Mouse (Mus musculus): ENCODE measurements around the gene Lipa.

Gene Lipa

DNA sequence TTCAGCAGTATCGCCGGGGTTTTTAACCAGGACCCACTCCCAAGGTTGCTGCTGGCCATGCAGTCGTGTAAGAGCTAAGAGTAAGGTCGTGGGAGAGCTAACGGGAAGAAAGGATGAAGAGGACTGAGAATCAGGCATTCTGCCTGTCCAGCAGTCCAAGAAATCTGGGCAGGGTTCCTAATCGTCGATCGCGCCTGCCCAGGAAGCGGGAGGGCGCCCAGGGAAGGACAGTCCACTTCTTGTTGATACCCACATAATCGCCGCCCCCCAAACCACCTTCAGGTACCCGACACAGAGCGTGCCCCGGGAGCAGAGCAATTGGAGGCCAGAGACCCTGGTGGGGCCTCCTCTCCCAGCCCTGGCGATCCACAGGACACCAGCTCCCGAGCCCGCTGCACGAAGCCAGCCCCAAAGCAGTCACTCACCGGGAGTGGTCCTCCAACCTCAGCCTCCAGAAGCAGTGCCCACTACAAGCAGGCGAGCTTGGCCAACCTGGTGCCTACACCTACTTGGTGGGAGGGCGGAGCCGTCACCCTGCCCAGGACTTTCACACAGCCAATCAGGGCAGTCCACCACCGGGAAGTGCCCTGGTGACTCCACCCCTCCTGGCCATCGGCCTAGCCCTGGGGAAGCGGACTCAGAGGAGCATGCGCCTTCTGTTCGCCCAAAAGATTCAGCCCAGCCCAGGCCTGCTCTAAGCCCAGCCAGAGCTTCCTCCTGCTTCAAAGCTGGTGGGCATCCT lies at the start of gene Lipa:
Gene Lipa, minus strand, starts transcription at position 534 of the 742 bp plus-strand sequence.
- in situ Hi-C loops (cut with MboI, MseI): no loop called here

DNA sequence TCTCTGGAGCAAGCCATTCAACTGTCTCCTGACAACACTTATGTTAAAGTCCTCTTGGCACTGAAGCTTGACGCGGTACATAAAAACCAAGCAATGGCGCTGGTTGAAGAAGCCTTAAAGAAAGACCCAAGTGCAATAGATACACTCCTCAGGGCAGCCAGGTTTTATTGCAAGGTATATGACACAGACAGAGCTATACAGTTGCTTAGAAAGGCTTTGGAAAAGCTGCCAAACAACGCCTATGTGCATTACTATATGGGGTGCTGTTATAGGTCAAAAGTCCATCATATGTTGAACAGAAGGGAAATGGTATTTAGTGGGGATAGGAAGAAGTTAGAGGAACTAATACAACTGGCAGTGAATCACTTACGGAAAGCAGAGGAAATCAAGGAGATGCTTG lies 46.4 kb upstream of the Lipa start:
- in situ Hi-C loops (cut with MboI, MseI): no loop called here

DNA sequence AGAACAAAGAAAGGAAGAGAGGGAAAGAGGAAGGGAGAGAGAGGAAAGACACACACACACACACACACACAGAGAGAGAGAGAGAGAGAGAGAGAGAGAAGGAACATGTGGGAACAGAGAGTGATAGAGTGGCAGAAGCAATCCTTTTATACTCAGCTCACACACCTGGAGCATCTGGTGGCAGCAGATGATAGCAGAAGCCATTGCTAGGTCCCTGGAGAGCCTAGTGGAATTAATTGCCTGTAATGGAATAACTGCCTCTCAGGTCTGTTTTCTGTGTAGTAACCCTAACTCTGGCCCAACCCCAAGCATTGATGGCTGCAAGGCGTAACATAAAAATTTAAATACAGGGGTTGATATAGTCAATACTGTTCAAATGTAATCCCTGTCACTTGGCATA lies 43.8 kb upstream of the Lipa start:
- in situ Hi-C loops (cut with MboI, MseI): no loop called here

DNA sequence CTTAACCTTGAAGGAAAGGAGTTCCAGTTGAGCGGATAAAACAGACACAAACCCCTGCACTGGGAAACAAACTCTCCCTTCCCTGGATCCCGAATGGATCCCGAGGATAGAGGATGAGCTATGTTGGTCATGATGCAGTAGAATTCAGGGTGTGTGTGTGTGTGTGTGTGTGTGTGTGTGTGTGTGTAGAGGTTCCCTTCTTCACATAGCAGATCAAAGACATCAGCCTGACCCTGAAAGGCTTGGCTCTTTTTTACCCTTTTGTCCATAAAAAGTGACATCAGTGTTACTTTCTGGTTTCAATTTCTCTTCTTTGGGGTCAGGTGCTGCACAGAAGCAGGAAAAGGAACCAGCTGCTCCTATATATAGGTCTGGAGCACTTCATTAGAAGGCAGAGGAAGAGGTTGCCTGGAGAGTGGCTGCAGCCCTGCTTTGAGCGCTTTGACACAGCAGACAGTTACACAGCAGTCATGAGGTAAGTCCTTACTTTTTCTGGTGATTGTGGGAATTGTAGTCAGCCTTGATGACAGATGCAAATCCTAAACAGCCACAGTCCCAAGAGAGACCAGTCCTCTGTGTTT lies 42.7 kb upstream of the Lipa start:
- in situ Hi-C loops (cut with MboI, MseI): loop anchor here in 1 of 2 experiments (10.0 kb wide), 1 partner anchor 65 kb away; no protein-coding TSS in a partner anchor

DNA sequence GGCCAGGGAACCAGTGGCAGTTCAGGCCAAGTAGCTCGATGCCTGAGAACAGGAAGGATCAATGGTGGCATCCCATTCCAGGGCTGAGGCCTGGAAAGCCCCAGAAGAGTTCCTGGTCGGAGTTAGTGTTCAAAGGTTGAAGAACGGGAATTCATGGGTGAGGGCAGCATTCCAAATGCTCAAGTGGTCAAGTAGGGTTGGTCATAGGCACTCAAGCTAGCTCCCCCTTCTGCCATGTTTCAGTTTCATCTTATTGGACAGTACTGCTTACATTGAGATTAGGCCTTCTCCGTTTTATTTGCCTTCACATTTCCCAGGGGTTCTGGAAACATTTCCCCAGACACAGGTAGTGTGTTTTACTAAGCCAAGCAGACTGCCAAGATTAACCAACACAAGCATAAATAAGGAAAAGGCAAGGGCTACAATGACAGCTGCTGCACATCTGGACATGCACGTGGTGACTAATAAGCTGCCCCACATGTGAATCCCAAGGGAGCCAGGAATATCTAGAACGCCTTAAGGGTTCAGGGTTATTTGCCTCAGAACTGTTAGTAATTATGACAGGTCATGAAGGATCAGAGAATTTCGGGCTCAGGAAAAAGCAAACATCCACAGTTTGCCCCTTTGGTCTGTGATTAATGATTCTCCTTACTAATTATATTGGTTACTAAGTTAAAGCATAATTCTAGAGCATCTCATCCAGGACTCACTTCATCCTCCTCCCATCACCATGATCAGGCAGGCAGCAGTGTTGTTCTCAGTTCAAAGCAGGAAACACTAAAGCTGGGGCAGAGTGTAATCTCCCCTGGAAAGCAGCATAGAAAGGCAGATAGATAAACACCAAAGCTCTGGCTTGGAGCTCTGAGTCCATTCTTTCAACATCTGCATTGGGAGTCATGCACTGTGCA lies 42.0 kb upstream of the Lipa start:
- in situ Hi-C loops (cut with MboI, MseI): loop anchor here in 1 of 2 experiments (10.0 kb wide), 1 partner anchor 64 kb away; no protein-coding TSS in a partner anchor

DNA sequence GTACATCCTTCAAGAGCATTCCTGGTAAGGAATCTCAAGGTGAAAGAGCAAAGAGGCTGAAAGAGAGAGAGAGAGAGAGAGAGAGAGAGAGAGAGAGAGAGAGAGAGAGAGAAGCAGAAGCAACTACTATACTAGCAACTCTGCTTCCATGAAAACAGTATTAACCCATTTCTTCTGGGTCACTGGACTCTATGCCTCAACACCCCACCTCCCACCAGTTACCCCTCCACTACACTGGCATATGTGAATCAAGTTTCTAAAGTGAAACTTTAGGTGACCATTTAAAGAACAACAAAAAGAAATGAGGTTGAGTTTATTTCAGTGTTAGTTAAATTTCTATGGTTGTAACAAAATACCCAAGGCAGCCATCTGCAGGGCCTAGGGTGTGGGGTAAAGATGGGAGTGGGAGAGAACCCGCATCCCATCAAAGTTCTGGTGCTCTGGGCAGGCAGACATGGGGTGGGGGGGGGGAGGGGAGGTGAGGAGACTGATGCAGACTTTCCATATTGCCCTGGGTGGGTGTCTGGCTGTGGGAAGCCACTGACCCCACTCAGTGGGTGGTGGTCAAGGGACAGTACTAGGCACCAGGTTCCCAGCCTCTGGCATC lies 39.0 kb upstream of the Lipa start:
- in situ Hi-C loops (cut with MboI, MseI): loop anchor here in 1 of 2 experiments (10.0 kb wide), 1 partner anchor 61 kb away; no protein-coding TSS in a partner anchor

DNA sequence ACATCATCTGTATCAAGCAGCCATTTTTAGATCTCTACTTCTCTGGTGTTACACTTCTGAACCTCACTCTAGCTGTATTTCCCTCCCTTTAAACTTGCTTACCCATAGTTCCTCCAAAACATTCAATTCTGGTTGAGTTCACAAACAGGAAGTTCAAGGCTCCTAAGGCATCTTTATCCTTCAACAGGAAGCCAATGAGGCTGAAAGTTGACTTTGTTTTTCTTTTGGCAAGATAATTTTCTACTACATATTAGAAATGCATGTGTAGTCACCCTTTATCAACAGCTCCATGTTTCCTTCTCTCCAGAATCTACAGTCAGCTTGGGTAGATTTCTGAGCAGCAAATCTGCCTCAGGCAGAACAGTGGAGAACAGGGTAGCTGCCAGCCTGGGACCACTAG lies 35.3 kb upstream of the Lipa start:
- in situ Hi-C loops (cut with MboI, MseI): loop anchor here in 1 of 2 experiments (10.0 kb wide), 1 partner anchor 58 kb away; no protein-coding TSS in a partner anchor

DNA sequence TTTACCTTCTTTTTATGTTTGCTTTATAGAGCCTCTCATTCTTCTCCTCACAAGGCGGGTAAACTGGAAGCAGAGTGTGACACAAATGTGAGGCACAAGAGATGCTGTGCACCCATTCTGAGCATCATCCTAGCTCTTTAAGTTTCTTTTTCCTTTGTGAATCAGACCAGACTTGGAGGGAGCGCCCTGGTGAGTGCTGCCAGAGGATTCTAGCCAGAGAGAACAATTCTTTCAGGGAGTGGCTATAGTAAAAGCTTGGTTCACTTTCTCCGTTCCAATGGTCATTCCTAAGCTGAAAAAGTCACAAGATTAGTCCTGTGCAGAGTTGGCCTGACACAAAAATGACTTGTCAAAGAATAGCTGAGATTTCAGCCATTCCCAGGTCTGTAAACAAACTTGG lies 29.3 kb upstream of the Lipa start:
- in situ Hi-C loops (cut with MboI, MseI): no loop called here

DNA sequence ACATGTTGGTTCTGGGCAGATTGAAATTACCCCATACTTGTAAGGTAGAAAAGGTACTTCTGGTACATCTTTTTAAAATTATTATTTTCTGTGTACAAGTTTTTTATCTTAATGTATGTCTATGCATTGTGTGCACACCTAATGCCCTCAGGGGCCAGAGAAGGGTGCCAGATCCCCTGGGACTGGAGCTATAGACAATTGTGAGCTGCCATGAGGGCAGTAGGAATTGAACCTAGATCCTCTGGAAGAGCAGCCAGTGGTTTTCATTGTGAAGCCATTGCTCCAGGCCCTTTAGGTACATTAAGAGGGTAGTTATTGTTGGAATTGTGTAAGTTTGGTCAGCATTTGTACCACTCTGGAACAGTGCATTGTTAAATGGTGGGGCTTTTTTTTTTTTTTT lies 26.8 kb upstream of the Lipa start:
- in situ Hi-C loops (cut with MboI, MseI): no loop called here

DNA sequence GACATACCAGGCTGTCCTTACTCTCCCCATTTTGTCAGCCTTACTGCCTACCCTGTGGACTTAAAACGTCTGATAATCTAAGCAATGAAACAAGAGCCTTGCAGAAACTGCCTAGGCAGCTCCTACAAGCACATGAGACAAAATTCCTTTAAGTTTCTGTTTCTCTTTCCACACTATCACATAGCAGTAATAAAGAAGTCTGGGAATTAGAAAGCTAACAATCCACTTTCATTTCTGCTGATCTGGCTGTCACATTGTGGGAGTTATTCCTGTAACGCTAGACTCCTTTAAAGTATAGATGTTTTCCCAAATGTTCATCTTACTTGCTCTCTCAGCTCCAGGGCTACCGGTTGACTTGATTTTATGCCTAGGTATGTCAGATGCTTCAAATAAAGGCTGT lies 26.2 kb upstream of the Lipa start:
- in situ Hi-C loops (cut with MboI, MseI): no loop called here

DNA sequence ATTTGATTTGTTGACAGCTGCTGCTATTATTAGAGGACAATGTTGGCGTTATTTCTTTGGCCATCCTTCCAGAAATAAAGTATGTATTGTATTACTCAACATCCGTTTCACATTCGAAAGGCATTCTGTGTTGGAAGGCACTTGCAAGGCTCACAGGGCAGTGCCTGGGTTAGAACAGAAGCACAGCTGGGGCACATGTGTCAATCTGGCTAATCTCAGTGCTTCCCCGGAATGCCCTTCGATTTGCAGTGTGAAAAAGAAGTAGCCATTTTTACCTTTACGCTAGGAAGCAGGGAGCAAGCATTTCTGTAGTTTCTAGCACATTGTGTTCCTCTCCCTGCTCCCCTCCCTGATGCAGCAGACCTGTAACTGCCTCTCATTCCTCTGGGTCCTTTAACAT lies 25.7 kb upstream of the Lipa start:
- in situ Hi-C loops (cut with MboI, MseI): no loop called here

DNA sequence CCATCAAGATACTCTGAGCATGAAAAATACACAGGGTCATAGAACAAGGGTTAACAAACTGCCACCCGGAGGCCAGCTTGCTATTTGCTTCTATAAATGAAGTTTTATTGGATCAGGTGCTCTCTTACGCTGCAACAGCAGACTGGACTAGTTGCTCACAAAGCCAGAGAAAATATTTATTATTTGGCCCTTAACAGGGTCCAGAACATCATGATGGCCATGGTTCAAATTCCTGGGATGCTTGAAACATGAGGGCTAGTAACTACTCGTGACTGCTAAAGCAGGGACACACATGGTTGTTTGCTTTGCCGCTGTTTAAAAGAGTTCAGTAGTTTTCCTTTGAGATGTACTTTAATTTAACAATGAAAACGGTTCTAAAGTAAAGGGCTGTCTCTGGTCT lies 24.7 kb upstream of the Lipa start:
- in situ Hi-C loops (cut with MboI, MseI): no loop called here

DNA sequence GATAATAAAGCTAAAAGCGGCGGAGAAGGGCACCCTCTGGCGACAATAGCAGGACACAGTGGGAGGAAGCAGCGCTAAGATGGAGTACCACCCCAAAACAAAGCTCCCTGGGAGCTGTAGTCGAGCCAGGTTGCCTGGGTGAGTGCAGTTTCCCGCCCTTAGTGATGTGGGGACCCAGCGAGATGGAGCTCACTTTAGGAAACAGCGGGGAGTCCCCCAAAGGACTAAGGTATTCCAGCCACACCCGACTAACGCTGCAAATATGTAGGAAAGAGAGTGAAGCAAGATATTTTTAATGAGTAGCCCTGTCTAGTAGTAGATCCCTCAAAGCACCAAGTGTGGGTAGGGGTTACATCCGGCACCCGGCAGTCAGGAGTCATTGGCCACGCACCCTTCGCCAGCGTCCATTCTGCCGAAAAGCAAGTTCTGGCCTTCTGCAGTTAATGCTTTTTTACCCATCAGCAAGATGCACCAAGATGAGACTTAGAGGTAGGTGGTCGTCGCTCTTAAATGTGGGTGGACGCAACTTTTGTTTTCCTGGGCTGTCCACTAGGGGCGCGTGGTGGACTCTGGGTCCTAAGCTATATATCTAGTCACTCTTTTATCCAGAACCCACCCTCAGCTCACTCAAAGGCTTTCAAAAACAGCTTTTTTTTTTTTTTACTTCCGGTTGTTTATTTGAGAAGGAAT lies 23.4 kb upstream of the Lipa start, which contains the start of gene Ifit2:
Gene Ifit2, plus strand, starts transcription at position 161 of the 690 bp plus-strand sequence.
- in situ Hi-C loops (cut with MboI, MseI): no loop called here

DNA sequence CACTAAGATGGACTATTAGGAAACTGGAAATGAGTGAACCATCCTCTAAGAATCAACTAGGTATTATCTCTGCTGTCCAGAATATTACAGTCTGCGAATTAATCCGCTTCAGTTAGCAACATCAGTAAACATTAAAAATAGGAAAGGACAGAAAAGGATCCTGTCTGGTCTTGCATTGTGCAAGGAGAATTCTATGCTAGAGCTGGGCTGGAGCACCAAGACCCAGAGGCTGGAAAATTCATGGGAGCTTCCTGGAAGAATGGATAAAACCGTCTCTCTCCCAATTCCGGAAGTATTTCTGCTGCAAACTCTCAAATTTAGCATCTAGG lies 22.9 kb upstream of the Lipa start:
- in situ Hi-C loops (cut with MboI, MseI): no loop called here

DNA sequence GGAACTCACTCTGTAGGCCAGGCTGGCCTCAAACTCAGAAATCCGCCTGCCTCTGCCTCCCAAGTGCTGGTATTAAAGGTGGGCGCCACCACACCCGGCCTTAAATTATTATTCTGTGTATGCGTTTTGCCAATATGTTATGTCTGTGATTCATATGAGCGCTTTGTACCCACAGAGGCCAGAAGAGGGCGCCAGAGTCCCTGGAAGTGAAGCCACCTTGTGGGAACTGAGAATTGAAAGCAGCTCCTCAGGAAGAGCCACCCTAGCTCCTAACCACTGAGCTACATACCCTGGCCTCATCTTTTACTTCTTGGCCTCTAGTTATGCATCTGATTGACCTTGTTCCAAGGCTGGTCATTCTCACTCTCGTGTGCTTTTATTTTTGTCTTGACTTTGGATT lies 20.7 kb upstream of the Lipa start:
- in situ Hi-C loops (cut with MboI, MseI): loop anchor here (5.0 to 10.0 kb wide), 2 partner anchors 94 to 107 kb away; partner anchors contain the start of genes Ifit1 (in 1 of the 2) and Ifit1bl2 (in 1 of the 2)

DNA sequence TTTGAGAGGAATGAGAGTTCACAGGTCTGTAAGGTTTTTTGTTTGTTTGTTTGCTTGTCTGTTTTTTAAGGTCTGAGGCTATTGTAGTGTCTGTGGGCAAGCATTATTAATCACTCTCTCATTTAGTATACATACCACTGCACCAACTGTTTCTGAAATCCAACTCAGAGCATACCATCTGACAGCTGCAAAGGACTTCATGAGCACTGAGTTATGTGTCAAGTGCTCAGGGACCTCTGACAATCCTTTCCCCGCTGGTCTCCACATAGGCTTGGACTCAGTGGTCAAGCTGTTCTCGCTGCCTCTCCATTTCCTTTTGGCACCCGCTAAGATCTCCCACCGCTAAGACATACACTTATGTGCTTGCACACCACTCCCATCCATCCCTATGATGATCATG lies 18.9 kb upstream of the Lipa start:
- in situ Hi-C loops (cut with MboI, MseI): loop anchor here (5.0 to 10.0 kb wide), 2 partner anchors 96 to 109 kb away; partner anchors contain the start of genes Ifit1 (in 1 of the 2) and Ifit1bl2 (in 1 of the 2)

DNA sequence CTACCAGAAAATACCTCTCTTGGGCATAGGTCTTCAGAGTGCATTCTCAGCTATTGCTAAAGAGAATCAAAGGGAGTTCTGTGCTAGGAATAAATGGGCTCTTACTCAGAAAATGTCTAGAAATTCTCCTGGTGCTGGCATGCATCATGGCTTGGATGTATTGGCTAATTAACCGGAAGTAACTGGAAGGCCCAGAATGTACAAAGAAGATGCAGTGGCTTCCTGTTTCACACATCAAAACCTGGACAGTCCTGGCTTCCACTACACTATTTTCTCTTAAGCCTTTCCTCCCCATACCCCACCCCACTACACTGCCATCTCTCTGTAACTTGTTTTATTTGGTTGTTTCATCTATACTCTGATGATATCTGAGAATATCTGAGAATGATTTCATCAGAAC lies 12.1 kb upstream of the Lipa start:
- in situ Hi-C loops (cut with MboI, MseI): no loop called here

DNA sequence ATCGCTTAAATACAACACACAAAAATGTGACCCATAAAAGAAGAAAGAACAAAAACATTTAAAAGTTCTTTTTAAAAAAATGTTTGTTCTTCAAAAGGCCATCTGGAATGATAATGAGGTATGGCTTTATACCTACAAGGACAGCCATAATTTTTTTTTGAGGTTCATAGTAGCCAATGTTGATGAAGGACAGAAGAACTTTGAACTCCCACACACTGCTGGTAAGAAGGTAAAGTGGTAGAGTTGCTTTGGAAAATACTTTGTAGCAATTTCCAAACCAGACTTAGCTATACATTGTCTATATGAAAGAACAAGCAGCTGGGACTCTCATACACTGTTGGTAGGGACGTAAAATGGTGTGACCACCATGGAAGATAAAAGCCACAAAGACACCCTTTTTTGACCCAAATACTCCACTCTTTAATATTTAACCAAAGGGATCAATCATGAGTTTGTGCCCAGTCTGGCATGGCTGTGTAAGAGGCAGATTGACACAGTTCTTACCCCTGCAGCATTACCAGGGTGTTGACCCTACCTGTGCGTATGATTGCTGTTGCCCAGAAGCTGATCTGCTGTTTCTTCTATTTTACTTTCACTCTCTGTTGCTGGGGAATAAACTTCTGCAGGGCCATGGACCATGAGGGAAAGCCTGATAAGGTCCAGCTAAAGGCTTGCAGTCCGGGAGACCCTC lies 4.9 kb upstream of the Lipa start:
- in situ Hi-C loops (cut with MboI, MseI): no loop called here

DNA sequence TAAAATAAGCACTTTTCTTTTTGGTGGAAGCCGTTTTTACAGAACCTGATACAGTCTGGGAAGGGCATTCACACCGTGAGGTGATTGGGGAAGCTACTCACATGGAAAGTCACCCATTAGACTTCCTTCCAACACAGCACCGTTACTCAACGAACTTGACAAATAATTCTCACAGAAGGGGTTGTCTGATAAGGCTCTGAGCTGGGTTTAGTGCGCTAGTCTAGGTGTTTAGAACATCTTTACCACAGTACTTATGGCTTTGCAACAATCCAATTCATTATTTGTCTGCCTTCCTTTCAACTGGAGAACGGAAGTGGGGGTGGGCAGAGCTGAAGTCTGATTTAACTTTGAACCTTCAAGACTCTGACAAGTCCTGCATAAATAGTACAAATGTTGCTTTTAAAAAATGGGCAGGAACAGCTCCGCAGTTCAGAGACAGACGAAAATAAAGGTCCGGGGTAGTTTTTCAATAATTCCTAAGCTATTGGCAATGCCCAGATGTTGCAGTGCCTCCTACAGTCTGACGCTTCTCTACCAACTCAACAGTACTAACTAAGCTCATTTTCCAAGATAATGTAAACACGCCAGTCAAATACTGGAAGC lies 852 bp downstream of the Lipa start:
- in situ Hi-C loops (cut with MboI, MseI): no loop called here

DNA sequence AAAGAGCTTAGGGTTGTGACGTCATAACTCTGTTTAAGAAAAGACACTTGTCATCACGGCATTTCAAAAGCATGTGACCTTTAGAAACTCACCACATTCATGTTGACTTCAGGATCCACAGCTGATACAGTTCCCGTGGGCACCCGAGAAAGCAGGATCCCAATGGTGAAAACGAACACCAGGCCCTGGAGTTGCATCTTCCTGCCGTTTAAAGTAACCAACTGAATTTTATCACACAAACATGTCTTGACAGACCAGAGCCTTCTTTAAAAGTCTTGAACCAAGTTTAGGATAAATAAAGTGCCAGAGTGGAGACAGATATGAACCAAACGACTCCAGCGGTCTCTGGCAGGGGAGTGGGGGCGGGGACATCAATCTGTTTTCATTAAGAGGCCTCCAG lies 2.6 kb downstream of the Lipa start:
- in situ Hi-C loops (cut with MboI, MseI): no loop called here
